Comparison of ENCODE assay signal across 23 mouse cellular contexts in genomic region chrX:36590266-36590665, GRCm38 (mm10). TPM values are rescaled to one million over a fixed set of nuclear protein-coding genes. Genes with fewer than 3 reads are reported as not detected.
DNase-seq lines count a peak whose midpoint lies in the region; ATAC-seq and TF ChIP-seq lines count a peak whose summit lies in the region.
"Had no signal": no experiment of that assay in that cellular context is flagged by ENCODE, and none has a peak within 500 bp of the region (broad histone marks: within the 10 kb centered on the region; RNA-seq: fewer than 3 reads in every experiment).

No protein-coding gene starts in this region.

- peak; percentile 1 for DNase-seq in kidney, adult 9 months
- DNase-seq in kidney, postnatal 10 days: no peak
- DNase-seq in liver: no peak
- no peak for DNase-seq in liver, postnatal 0 days
- DNase-seq: adrenal gland, adult 8-10 months; adrenal gland, postnatal 14 days; adrenal gland, postnatal 36 days; B cell, adult 2 months; cerebellum, adult 11-12 months; cerebellum, adult 2 months; cerebellum, adult 9-10 months; cerebellum, postnatal 10 days; cerebellum, postnatal 25 days had no signal

- H3K36me3 ChIP-seq in liver, embryonic 15.5 days (replicated peaks): no peaks in the 10 kb centered on the region
- H3K36me3 ChIP-seq in liver, postnatal 0 days (replicated peaks; ENCODE audit: insufficient read depth, low read length): no peaks in the 10 kb centered on the region
- H3K36me3 ChIP-seq: embryonic facial prominence, embryonic 10.5 days; embryonic facial prominence, embryonic 12.5 days; G1E had no signal

- H3K9ac ChIP-seq in liver, embryonic 15.5 days: no peak overlapping the region
- no peak overlapping the region for H3K9ac ChIP-seq in liver, postnatal 0 days (replicated peaks)
- H3K9ac ChIP-seq: embryonic facial prominence, embryonic 12.5 days; forebrain, embryonic 13.5 days had no signal

- no peak overlapping the region for H3K4me2 ChIP-seq in liver, embryonic 15.5 days
- peak overlapping the region; percentile 35; the same call in 1 of the 2 replicates for H3K4me2 ChIP-seq in liver, postnatal 0 days (ENCODE audit: low read depth, low read length)
- H3K4me2 ChIP-seq: embryonic facial prominence, embryonic 12.5 days; forebrain, embryonic 13.5 days had no signal

- no peak for TF ChIP-seq EP300 in liver, postnatal 0 days (IDR thresholded peaks at IDR 0.05; ENCODE audit: low read depth)

- H3K27me3 ChIP-seq in liver, embryonic 15.5 days: no peaks in the 10 kb centered on the region
- H3K27me3 ChIP-seq in liver, postnatal 0 days (ENCODE audit: insufficient read depth, low read length): no peaks in the 10 kb centered on the region
- H3K27me3 ChIP-seq: CH12.LX; embryonic facial prominence, embryonic 12.5 days; forebrain, embryonic 13.5 days had no signal

- H3K4me1 ChIP-seq in liver, embryonic 15.5 days (replicated peaks): no peaks in the 10 kb centered on the region
- H3K4me1 ChIP-seq in liver, postnatal 0 days (ENCODE audit: insufficient read depth): no peaks in the 10 kb centered on the region
- H3K4me1 ChIP-seq: forebrain, embryonic 13.5 days had no signal

- no peak for ATAC-seq in liver, embryonic 15.5 days (ENCODE audit: insufficient read depth)
- peak; percentile 73; the same call in 1 of the 2 replicates for ATAC-seq in liver, postnatal 0 days
- ATAC-seq: activated CD4-positive, CD25-positive, alpha-beta regulatory T cell, adult 4 months; CD4-positive, CD25-positive, alpha-beta regulatory T cell, adult 4 months; forebrain, embryonic 13.5 days; forebrain, embryonic 16.5 days; Patski had no signal

- H3K4me3 ChIP-seq in liver, embryonic 15.5 days (replicated peaks): no peak overlapping the region
- no peak overlapping the region for H3K4me3 ChIP-seq in liver, postnatal 0 days (ENCODE audit: low read depth, low read length)
- H3K4me3 ChIP-seq: embryonic facial prominence, embryonic 10.5 days; embryonic facial prominence, embryonic 12.5 days; forebrain, embryonic 13.5 days had no signal

- H3K27ac ChIP-seq in liver, embryonic 15.5 days (replicated peaks): 0 out of 2 replicates have a peak overlapping the region, but pooled peaks have one; percentile 11
- peak overlapping the region; percentile 81 for H3K27ac ChIP-seq in liver, postnatal 0 days (ENCODE audit: low read depth)
- H3K27ac ChIP-seq: embryonic facial prominence, embryonic 10.5 days; embryonic facial prominence, embryonic 12.5 days; forebrain, embryonic 13.5 days had no signal

- no peaks in the 10 kb centered on the region for H3K9me3 ChIP-seq in liver, embryonic 15.5 days (replicated peaks)
- H3K9me3 ChIP-seq in liver, postnatal 0 days (ENCODE audit: low read length): no peaks in the 10 kb centered on the region
- H3K9me3 ChIP-seq: embryonic facial prominence, embryonic 10.5 days; embryonic facial prominence, embryonic 12.5 days; forebrain, embryonic 13.5 days; G1E had no signal

- 59% methylated on average over 7 of the region's 7 CpGs for WGBS in liver, embryonic 15.5 days (ENCODE audit: insufficient replicate concordance)
- 62% methylated on average over 7 of the region's 7 CpGs for WGBS in liver, postnatal 0 days (ENCODE audit: insufficient replicate concordance)

- TF ChIP-seq CTCF in liver, postnatal 0 days (IDR thresholded peaks at IDR 0.05; ENCODE audit: low read depth): no peak

RNA-seq across cellular contexts. Expression of gene Pgrmc1, which starts 7.7 kb away (rescaled TPM):
- polyA plus RNA-seq in liver, embryonic 15.5 days (2015; fragmentation: Nextera tagmentation; extraction: Ambion mirVana): 132 and 142 TPM in 2 replicates
- polyA plus RNA-seq in liver, postnatal 0 days (2015; fragmentation: Nextera tagmentation; extraction: Ambion mirVana): 372 and 399 TPM in 2 replicates

RNA-seq across cellular contexts. Expression of gene Akap17b, which starts 54.9 kb away (rescaled TPM):
- 0.48 and 0.59 TPM in 2 replicates for polyA plus RNA-seq in liver, embryonic 15.5 days (2015; fragmentation: Nextera tagmentation; extraction: Ambion mirVana)
- polyA plus RNA-seq in liver, postnatal 0 days (2015; fragmentation: Nextera tagmentation; extraction: Ambion mirVana): 0.51 and 0.75 TPM in 2 replicates
